Mouse (Mus musculus) stomach, embryonic 14.5 days (tissue): Measurements from ENCODE around the gene Erc1. TPM values are rescaled to one million over a fixed set of nuclear protein-coding genes. Genes with fewer than 3 reads are reported as not detected.

Experiments
- ATAC-seq: fragments of 200-750 bp; cut with Nextera tagmentation; 2 replicates; pipeline ENCODE4 v1.8.0; 2017; ENCODE audit warnings: low read depth, moderate TSS enrichment; ENCODE audit not compliant: insufficient number of reproducible peaks, insufficient read depth, low FRiP score
- H3K27ac ChIP-seq: fragments of 300-500 bp; sonication (generic); 2 replicates; pipeline ENCODE4 v1.5.1; 2014; ENCODE audit warnings: mild to moderate bottlenecking, low read length, moderate library complexity, mixed read lengths
- H3K27me3 ChIP-seq: fragments of 300-500 bp; sonication (generic); 2 replicates; pipeline ENCODE4 v1.6.1; 2014; ENCODE audit warnings: low read length, control low read depth, mixed read lengths; ENCODE audit not compliant: control insufficient read depth, insufficient read depth
- H3K36me3 ChIP-seq: fragments of 300-500 bp; sonication (generic); 2 replicates; pipeline ENCODE4 v1.6.1; 2014; ENCODE audit warnings: mild to moderate bottlenecking, control low read depth, low read length, moderate library complexity, mixed read lengths; ENCODE audit not compliant: control insufficient read depth, insufficient read depth
- H3K4me1 ChIP-seq: fragments of 300-500 bp; sonication (generic); 2 replicates; pipeline ENCODE4 v1.6.1; 2014; ENCODE audit warnings: low read length, control low read depth, mixed read lengths; ENCODE audit not compliant: control insufficient read depth, insufficient read depth
- H3K4me2 ChIP-seq: fragments of 300-500 bp; sonication (generic); replicated peaks from 2 replicates; pipeline ENCODE4 v1.6.1; 2014; ENCODE audit warnings: low read depth, low read length, control low read depth
- H3K4me3 ChIP-seq: fragments of 300-500 bp; sonication (generic); 2 replicates; pipeline ENCODE4 v1.5.1; 2014; ENCODE audit warnings: low read depth, low read length, control low read depth
- H3K9ac ChIP-seq: fragments of 300-500 bp; sonication (generic); replicated peaks from 2 replicates; pipeline ENCODE4 v1.6.1; 2014; ENCODE audit warnings: low read depth, mild to moderate bottlenecking, control low read depth, low read length, moderate library complexity, mixed read lengths
- H3K9me3 ChIP-seq: fragments of 300-500 bp; sonication (generic); 2 replicates; pipeline ENCODE4 v1.6.1; 2016; ENCODE audit warnings: low read depth, low read length, control low read depth; ENCODE audit not compliant: control insufficient read depth
- WGBS: fragments of 180-500 bp; shearing (Covaris S2); extraction: QIAGEN DNeasy Blood & Tissue Kit; methylation state at CpG from one replicate; pipeline ENCODE4 v1.1.7; 2014; 5-methylcytosine and 5-hydroxymethylcytosine counted together
- polyA plus RNA-seq: library from polyadenylated mRNA; unstranded; fragments of >200 nt; fragmentation: Nextera tagmentation; extraction: Ambion mirVana; gene quantifications from 2 replicates; pipeline ENCODE4 v1.2.1, GENCODE M21; 2014

The Erc1 gene
- polyA plus RNA-seq, 1 experiment from 2014 or later: 27.5 TPM

DNA sequence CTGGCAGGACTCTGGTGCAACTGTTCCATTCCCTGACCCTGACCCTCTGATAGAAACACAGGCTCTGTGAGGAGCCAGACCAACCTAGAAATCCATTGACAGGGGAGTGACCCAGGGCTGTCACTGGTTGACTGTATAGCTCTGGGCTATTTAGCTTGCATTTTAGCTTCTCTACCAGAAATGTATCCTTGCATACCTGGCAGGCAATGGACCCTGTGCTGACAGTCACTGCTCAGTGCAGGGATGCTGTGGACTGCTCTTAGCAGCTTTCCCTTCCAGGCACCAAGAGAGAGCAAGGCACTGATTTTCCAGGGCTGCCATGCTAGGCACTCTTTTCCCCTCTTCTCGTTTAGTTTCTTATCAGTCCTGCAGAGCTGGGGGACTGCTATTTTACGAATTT lies 279.6 kb downstream of the Erc1 start:
- H3K4me3 ChIP-seq: no peak overlapping the region

DNA sequence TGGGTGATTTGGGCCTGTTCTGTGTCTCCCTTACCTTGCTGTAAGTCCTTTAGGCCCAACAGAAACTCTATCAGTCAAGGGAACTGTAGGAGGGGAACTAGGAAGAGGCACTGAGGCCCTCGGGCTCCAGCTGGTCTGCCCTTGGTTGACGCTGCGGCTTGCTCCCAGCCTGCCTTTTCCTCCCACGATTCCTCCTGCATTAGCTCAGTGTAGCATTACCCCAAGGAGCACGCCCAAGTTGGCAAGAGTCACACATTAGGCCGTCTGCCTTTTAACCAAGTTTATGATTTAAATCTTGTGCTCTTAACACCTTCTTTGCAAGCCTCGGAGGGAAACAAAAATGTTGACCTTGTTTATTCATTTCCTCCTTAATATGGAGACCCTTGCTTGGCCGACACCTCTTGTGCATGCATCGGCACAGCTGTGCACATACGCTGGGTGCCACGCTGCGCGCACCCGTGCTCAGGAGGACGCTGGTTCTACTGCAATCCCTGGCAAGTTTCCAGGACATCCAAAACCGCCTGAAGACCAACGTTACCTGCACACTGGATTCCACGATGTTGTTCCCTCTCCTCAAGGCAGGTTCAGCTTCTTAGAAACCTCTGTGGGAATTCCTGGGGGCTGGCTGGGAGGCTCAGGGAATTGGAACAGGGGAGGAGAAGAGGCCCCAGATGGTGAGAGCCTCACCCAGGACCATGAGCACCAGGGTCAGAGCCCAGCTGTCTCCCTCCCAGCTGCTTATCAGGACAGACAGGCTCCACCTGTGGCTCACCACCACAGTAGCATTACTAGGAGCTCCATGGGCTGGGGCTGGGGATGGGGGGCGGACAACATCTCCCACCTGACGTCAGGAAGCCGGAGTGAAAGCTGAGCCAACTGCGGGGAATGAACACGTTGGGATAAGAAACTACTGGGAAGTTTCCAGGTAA lies 282.3 kb downstream of the Erc1 start:
- Histone ChIP-seq H3K36me3 (no peaks in the 10 kb centered on the region), H3K9ac (no peak overlapping the region), H3K4me2 (no peak overlapping the region), H3K27me3 (no peaks in the 10 kb centered on the region), H3K4me1 (peaks cover 26% of the 10 kb centered on the region; the same call in 1 of the 2 replicates), H3K4me3 (no peak overlapping the region), H3K9me3 (no peaks in the 10 kb centered on the region), H3K27ac (peak overlapping the region; percentile 58; the same call in 1 of the 2 replicates)
- whole genome bisulfite sequencing: 48% methylated on average over 23 of the region's 23 CpGs
- ATAC-seq: peak; percentile 43; the same call in 1 of the 2 replicates

More for the DNA sequence above, 279.6 kb downstream of the Erc1 start:
- Histone ChIP-seq H3K27me3 (no peaks in the 10 kb centered on the region), H3K9ac (no peak overlapping the region), H3K4me2 (no peak overlapping the region), H3K9me3 (no peaks in the 10 kb centered on the region), H3K4me1 (peaks cover 17% of the 10 kb centered on the region; the same call in 1 of the 2 replicates), H3K27ac (no peak overlapping the region), H3K36me3 (no peaks in the 10 kb centered on the region)
- 73% methylated on average over 2 of the region's 2 CpGs for WGBS
- no peak for ATAC-seq

DNA sequence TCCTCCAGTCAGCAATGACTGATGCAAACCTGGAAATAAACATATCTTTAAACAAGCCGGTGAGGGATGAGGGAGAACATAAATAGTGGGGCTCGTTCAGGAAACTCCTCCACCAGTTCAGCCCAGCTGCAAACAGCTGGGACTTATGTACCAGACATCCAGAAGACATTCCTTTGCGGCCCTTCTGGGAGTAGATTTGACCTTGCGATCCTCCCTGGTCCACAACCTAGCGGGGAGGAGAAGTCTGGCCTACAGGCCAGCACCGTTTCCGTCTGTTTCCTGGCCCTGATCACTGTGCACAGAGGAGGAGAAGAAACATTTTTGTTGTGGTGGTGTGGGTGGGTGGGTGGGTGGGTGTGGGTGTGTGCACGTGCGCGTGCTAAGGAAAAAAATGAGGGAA lies 285.4 kb downstream of the Erc1 start:
- no peaks in the 10 kb centered on the region for H3K27me3 ChIP-seq
- 36% methylated on average over 10 of the region's 10 CpGs for WGBS
- no peaks in the 10 kb centered on the region for H3K36me3 ChIP-seq
- no peak overlapping the region for H3K9ac ChIP-seq
- no peak overlapping the region for H3K4me2 ChIP-seq
- H3K4me3 ChIP-seq: no peak overlapping the region
- no peak overlapping the region; the same call in 1 of the 2 replicates for H3K27ac ChIP-seq
- H3K4me1 ChIP-seq: peaks cover 29% of the 10 kb centered on the region; the same call in 1 of the 2 replicates
- H3K9me3 ChIP-seq: no peaks in the 10 kb centered on the region
- ATAC-seq: no peak; the same call in 1 of the 2 replicates

DNA sequence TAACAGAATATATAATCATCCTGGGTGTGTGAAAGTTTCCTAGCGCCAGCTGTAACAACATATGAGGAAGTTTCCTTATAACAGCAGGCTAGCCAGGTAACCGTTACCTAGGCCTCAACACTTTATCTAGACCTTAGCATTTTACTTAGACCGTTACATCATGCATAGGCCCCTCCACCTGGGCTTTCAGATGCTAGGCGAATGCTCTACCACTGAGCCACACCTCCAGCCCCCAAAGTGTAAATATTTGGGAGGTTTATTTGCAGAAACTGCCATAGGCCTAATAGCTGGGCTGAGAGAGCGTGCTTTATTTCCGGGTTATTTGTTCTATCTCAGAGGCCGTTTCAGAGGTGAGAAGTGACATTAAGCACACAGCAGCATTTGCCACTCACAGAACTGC lies 289.1 kb downstream of the Erc1 start:
- ATAC-seq: peak; percentile 59
- Histone ChIP-seq H3K27me3 (no peaks in the 10 kb centered on the region), H3K4me2 (no peak overlapping the region), H3K4me3 (no peak overlapping the region), H3K9ac (no peak overlapping the region), H3K4me1 (0 out of 2 replicates have a peak, but pooled peaks cover 12% of the 10 kb centered on the region), H3K36me3 (no peaks in the 10 kb centered on the region), H3K27ac (no peak overlapping the region), H3K9me3 (no peaks in the 10 kb centered on the region)
- WGBS: 46% methylated on average over 7 of the region's 7 CpGs

DNA sequence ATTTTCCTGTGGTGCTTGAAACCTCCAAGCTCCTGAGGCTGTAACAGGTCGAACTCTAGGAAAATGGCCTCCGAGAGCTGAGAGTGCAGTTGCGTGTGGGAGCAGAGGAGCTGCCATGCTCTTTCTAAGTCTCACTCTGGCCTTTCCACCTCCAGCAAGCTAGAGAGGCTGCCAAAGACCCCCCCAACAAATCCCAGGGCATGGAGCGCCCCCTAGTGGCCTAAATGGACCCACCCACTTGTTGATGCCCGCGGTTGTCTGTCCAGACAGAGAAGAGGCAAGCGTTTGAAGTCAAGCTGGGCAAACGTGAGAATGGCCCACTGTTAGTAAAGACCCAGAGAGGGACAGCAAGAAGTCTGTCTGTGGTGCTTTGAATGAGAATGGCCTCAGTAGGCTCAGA lies 293.5 kb downstream of the Erc1 start:
- H3K4me2 ChIP-seq: no peak overlapping the region
- no peak overlapping the region for H3K4me3 ChIP-seq
- H3K36me3 ChIP-seq: no peaks in the 10 kb centered on the region
- H3K27ac ChIP-seq: no peak overlapping the region
- H3K4me1 ChIP-seq: 0 out of 2 replicates have a peak, but pooled peaks cover 4% of the 10 kb centered on the region
- WGBS: 76% methylated on average over 8 of the region's 8 CpGs
- no peaks in the 10 kb centered on the region for H3K27me3 ChIP-seq
- no peak for ATAC-seq
- no peak overlapping the region for H3K9ac ChIP-seq
- H3K9me3 ChIP-seq: no peaks in the 10 kb centered on the region

DNA sequence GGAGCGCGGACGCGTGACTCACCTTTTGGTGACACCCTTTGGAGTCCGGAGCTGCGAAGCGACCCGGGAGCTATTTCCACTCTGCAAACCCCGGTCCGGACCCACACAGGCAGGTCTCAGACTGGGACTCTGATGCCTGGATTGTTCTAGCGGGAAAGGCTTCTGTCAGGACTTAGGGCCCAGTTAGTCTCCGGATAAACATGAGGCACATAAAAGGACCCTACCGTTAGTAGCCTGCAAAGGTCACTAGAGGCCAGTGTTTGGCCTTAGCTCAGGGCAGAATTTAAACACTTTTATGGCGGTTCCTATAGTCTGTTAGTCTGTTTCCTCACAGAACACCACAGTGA lies 303.5 kb downstream of the Erc1 start:
- no peaks in the 10 kb centered on the region for H3K9me3 ChIP-seq
- no peaks in the 10 kb centered on the region for H3K4me1 ChIP-seq
- H3K4me3 ChIP-seq: peak overlapping the region; percentile 79
- H3K4me2 ChIP-seq: peak overlapping the region; percentile 87
- peak overlapping the region; percentile 61; the same call in 1 of the 2 replicates for H3K9ac ChIP-seq
- H3K27ac ChIP-seq: no peak overlapping the region
- no peaks in the 10 kb centered on the region for H3K27me3 ChIP-seq
- H3K36me3 ChIP-seq: no peaks in the 10 kb centered on the region
- ATAC-seq: peak; percentile 30; the same call in 1 of the 2 replicates
- WGBS: 2% methylated on average over 14 of the region's 14 CpGs

DNA sequence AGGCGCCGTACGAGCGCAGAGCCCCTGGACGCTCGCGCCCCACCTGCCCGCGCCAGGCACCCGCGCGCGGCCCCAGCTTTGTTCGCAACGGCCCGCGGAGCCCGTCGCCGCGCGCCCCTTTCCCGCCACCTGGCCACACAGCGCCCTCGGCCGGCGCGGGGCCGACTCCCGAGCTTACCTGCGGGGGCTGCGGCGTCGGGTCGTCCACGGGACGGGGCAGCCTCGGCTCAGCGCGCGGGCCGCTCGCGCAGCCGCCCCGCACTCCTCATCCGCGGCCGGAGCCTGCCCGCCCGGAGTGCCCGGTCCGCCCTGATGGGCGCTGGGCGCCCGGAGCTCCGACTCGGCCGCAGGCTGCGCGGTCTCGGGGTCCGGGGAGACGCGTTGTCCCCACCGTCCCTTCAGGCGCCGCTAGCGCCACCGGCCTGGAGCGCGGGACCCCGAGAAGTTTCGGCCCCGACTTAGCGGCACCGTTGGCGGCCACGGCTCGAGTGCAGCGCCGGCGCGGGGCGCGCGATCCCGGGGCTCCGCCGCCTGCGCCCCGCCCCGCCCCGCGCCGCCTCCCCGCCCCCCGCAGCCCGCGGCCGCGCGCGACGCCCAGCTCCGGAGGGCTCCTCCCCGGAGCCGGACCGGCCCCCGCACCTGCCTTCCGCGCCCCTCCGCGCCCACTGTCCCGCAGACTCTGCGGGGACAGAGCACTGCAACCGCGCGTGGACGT lies 304.0 kb downstream of the Erc1 start, which contains the start of gene Wnt5b:
Gene Wnt5b, minus strand, starts transcription at position 545 of the 715 bp plus-strand sequence.
- H3K4me1 ChIP-seq: no peaks in the 10 kb centered on the region
- H3K4me2 ChIP-seq: peak within 1 kb of the TSS; percentile 87
- H3K9ac ChIP-seq: peak within 1 kb of the TSS; percentile 61
- H3K4me3 ChIP-seq: peak within 1 kb of the TSS; percentile 79
- H3K9me3 ChIP-seq: no peaks in the 10 kb centered on the region
- H3K36me3 ChIP-seq: no peaks in the 10 kb centered on the region
- WGBS: under 1% methylated on average over 98 of the region's 120 CpGs
- peak; percentile 54 for ATAC-seq
- no peak within 1 kb of the TSS for H3K27ac ChIP-seq
- H3K27me3 ChIP-seq: no peaks in the 10 kb centered on the region

DNA sequence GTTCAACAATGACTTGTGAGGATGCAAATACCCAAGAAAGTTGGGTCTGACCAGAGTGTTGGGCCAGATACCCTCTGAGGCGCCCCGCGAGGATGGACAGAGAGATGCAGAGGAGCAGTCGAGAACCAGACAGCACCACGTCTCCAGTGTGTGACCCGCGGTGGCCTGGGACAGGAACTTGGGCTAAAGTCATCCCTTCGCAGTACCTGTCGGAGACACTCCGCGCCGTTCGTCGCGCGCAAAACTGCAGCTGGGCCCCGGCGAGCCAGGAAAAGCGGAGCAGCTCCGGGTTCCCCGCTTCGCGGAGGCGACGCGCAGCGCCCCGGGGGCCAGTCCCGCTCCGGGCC lies 304.5 kb downstream of the Erc1 start:
- Histone ChIP-seq H3K27me3 (no peaks in the 10 kb centered on the region), H3K9me3 (no peaks in the 10 kb centered on the region), H3K4me2 (peak overlapping the region; percentile 87), H3K4me3 (peak overlapping the region; percentile 79), H3K27ac (no peak overlapping the region), H3K36me3 (no peaks in the 10 kb centered on the region), H3K9ac (peak overlapping the region; percentile 61), H3K4me1 (no peaks in the 10 kb centered on the region)
- 1% methylated on average over 29 of the region's 30 CpGs for WGBS
- no peak for ATAC-seq
